Mouse (Mus musculus) midbrain, embryonic 10.5 days (tissue): ENCODE measurements at regions not wholly inside any gene's neighbourhood (a gene's known extent, or its start where the extent isn't known, plus 50 kb on each side); places are given as distances from the start of the nearest gene placed in this dataset.
A peak's percentile ranks its signal among the peaks of the same experiment; 100 is the strongest.

Experiments used
- DNase-seq: peaks from one replicate; pipeline ENCODE4 v3.0.0-alpha.2; 2017; ENCODE audit warnings: low spot score
- H3K27ac ChIP-seq: fragments of 300-500 bp; sonication (generic); replicated peaks from 2 replicates; pipeline ENCODE4 v1.5.1; 2016; ENCODE audit warnings: mild to moderate bottlenecking
- H3K27me3 ChIP-seq: fragments of 300-500 bp; sonication (generic); 2 replicates; pipeline ENCODE4 v1.6.1; 2016; ENCODE audit warnings: low read depth, mild to moderate bottlenecking; ENCODE audit not compliant: poor library complexity, severe bottlenecking
- H3K36me3 ChIP-seq: fragments of 300-500 bp; sonication (generic); 2 replicates; pipeline ENCODE4 v1.6.1; 2016; ENCODE audit warnings: mild to moderate bottlenecking, moderate library complexity
- H3K4me1 ChIP-seq: fragments of 300-500 bp; sonication (generic); 2 replicates; pipeline ENCODE4 v1.6.1; 2016
- H3K4me3 ChIP-seq: fragments of 300-500 bp; sonication (generic); 2 replicates; pipeline ENCODE4 v1.5.1; 2016; ENCODE audit warnings: mild to moderate bottlenecking, moderate library complexity
- H3K9me3 ChIP-seq: fragments of 300-500 bp; sonication (generic); replicated peaks from 2 replicates; pipeline ENCODE4 v1.6.1; 2016; ENCODE audit warnings: mild to moderate bottlenecking
- WGBS: fragments of 180-500 bp; shearing (Covaris S2); methylation state at CpG from one replicate; pipeline ENCODE4 v1.1.7; 2016; 5-methylcytosine and 5-hydroxymethylcytosine counted together

DNA sequence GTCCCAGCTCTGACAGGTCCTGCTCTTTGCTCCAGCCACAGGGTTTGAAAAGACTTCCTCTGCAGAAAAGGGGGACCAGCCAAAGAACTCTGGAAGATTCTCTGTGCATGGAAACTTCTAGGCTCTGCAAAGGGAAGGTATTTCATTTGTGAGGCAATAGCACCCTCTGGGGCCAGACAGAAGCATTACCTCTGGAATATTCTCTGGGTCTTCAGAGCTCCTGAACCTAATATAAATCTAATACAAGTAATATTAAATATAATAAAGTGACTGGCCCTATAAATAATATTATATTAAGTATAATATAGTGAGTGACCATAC, 109.4 kb upstream of the Gm14444 start:
- H3K9me3 ChIP-seq = no peaks in the 10 kb centered on the region
- peak; percentile 38 for DNase-seq
- no peak overlapping the region for H3K4me3 ChIP-seq
- H3K36me3 ChIP-seq = no peaks in the 10 kb centered on the region
- no peaks in the 10 kb centered on the region for H3K27me3 ChIP-seq
- H3K4me1 ChIP-seq = no peaks in the 10 kb centered on the region
- H3K27ac ChIP-seq = no peak overlapping the region; the same call in 1 of the 2 replicates

DNA sequence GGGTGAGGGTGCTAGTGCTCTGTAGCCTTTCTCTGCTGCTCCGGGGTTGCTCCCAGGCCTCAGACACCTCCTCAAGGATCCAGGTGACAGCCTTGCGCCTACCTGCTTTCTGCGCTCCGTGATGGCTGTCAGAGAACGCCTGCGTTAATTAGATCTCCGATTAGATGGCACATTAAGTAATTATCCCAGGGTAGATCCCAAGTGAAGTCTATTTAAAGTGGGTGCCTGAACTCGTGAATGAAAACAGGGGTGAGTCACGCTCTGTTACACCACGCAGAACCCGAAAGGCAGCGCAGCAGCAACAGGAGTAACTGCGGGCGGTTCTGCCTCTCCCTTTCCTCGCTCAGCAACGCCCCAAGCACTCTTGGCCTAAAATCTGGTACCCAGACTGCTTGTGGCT, 108.2 kb upstream of the Gm14444 start:
- Histone ChIP-seq H3K4me3 (no peak overlapping the region), H3K9me3 (no peaks in the 10 kb centered on the region), H3K27ac (no peak overlapping the region), H3K4me1 (0 out of 2 replicates have a peak, but pooled peaks cover 4% of the 10 kb centered on the region), H3K36me3 (no peaks in the 10 kb centered on the region), H3K27me3 (no peaks in the 10 kb centered on the region)
- no peak for DNase-seq
- WGBS = 87% methylated on average over 16 of the region's 16 CpGs

DNA sequence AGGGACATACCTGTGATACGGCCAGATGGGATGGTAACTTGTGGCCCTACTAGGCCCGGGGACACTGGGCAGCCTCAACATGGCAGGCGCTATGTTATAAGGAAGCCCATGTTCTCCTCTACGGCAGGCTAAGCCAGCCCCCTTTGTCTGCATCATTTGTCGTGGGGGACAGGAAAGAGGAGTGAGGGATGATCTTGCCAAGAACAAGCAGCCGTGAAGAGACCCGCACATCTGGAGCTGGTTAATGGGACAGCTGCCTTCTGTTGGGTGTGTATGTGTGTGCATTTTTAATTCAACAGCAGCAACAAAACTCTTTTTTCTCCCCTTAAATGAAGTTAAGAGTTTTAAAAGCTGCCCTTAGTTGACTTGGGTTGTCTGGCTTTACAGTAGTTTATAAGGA, 106.4 kb upstream of the Gm14444 start:
- WGBS = 84% methylated on average over 7 of the region's 7 CpGs
- Histone ChIP-seq H3K36me3 (no peaks in the 10 kb centered on the region), H3K9me3 (no peaks in the 10 kb centered on the region), H3K27ac (no peak overlapping the region), H3K4me1 (0 out of 2 replicates have a peak, but pooled peaks cover 4% of the 10 kb centered on the region), H3K27me3 (no peaks in the 10 kb centered on the region), H3K4me3 (no peak overlapping the region)
- no peak for DNase-seq

DNA sequence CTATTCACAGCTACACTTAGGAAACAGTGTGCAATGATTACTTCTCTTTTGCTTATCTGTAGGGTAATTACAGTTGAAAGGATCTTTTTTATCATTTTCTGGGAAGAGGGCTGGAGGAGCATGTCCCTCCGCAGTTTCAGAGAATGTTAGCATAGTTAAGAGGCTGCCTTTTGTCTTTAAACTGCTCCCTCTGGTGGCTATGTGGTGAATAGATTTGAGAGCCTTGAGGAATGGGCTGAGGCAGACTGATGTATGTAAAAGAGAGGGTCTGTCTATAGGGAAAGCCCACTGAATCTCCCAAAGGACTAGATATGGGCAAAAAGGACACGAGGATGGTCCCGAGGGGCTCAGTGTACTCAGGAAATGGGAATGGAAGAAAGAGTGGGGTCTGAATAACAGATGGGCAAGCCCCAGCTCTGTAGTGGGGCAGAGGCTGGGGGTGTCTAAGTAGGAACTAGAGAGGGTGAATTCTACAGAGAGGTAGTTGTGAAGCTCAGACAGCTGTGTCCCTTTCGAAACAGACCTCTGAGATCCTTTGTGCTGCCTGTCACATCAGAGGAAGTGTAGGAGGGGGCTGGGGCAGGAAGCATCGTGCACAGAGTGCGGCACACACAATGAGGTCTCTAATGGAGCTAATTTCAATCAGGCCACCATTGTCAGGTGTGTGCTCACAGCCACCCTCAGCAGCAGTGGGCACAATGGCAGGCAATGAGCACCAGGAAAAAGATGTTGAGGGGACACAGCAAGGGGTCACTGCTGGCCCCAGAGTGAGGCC, 104.0 kb upstream of the Gm14444 start:
- Histone ChIP-seq H3K4me3 (no peak overlapping the region), H3K27ac (peak overlapping the region; percentile 42; the same call in 1 of the 2 replicates)

DNA sequence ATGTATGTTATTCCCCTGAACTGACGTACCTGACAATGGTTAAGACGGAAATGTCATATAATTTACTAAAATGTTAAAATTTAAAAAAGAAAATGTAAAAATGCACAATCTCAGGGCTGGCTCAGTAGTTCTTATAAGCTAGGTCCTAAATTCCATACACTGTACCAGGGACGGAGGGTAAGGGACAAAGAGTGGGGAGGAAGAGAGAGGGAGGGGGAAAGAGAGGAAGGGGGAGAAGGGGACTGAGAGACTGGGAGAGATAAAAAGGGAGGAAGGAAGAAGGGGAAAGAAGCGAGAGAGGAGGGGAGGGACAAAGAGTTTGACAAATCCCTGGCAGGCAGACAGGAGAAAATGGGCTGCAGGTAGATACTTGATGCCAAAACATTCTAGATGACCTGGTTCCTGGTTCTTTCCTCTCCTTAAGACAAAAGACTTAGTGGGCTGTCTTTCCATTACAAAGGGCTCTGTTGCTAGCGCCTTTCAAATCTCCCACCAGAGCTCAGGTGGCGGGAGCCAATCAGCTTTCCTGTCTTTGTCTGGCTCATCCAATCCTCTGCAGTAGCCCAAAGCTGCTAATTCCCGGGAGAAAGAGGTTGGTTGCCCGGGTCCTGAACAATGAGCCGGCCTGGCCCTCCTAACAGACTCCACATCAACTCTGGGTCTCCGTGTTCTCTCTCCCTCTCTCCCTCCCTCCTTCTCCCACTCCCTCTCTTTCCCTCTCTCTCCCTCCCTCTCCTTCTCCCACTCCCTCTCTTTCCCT, 92.7 kb upstream of the Gm14444 start:
- Histone ChIP-seq H3K36me3 (no peaks in the 10 kb centered on the region), H3K9me3 (no peaks in the 10 kb centered on the region), H3K27me3 (no peaks in the 10 kb centered on the region), H3K4me3 (peak overlapping the region; percentile 41), H3K4me1 (peaks cover 40% of the 10 kb centered on the region), H3K27ac (peak overlapping the region; percentile 96)
- whole genome bisulfite sequencing = 12% methylated on average over 10 of the region's 10 CpGs
- peak; percentile 90 for DNase-seq

More for the DNA sequence above, 104.0 kb upstream of the Gm14444 start:
- 0 out of 2 replicates have a peak, but pooled peaks cover 4% of the 10 kb centered on the region for H3K4me1 ChIP-seq
- DNase-seq = peak; percentile 52
- no peaks in the 10 kb centered on the region for H3K27me3 ChIP-seq
- no peaks in the 10 kb centered on the region for H3K9me3 ChIP-seq
- 59% methylated on average over 6 of the region's 6 CpGs for WGBS
- no peaks in the 10 kb centered on the region for H3K36me3 ChIP-seq

DNA sequence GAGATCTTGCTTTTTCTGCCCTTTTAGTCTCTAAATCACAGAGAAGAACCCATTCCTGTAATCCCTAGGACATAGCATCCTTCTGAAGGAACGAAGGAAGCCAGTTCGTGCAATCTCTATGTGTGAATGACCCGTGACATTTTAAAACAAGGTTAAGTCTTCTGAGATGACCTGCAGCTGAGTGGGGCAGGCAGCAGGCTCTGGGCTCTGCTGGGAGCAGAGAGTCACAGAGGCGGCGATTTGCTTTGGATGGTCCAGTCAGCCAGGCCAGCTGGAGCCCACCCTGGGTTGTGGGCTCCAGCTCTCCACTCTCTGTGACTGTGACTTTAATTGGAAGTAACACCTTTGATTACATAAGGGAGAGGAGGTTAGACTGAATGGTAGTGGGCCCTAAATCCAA, 92.1 kb upstream of the Gm14444 start:
- no peaks in the 10 kb centered on the region for H3K27me3 ChIP-seq
- H3K27ac ChIP-seq = peak overlapping the region; percentile 96
- no peaks in the 10 kb centered on the region for H3K9me3 ChIP-seq
- H3K4me3 ChIP-seq = peak overlapping the region; percentile 41
- peak; percentile 68 for DNase-seq
- H3K4me1 ChIP-seq = peaks cover 40% of the 10 kb centered on the region
- WGBS = 7% methylated on average over 5 of the region's 5 CpGs
- no peaks in the 10 kb centered on the region for H3K36me3 ChIP-seq

DNA sequence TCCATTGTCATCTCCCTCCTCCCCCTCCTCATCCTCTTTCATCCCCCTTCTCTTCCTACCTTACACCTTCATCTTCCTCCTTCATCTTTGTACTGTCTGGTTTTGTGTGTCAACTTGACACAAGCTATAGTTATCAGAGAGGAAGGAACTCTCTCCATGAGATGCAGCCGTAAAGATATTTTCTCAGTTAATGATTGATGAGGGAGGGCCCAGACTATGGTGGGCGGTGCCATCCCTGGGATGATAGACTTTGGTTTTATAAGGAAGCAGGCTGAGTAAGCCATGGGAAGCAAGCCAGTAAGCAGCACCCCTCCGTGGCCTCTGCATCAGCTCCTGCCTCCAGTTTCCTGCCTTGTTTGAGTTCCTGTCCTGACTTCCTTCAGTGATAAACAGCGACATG, 87.8 kb upstream of the Gm14444 start:
- WGBS = 83% methylated on average over 4 of the region's 4 CpGs
- H3K4me3 ChIP-seq = no peak overlapping the region

DNA sequence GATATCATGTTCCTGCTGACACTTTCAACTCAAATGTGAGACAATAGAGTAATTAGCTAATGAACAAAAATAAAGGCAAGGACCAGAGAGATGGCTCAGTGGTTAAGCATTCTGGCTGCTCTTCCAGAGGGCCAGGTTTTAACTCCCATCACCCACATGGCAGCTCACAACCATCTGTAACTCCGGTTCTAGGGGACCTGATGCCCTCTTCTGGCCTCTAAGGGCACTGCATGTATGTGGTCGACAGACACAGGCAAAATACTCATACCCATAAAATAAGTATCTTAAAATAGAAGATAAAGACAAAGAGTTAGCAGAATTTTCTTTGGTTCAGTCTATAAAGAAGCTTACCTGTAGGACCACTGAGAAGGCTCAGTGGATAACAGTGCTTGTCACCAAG, 80.3 kb upstream of the Gm14444 start:
- Histone ChIP-seq H3K4me3 (no peak overlapping the region), H3K27ac (no peak overlapping the region), H3K27me3 (no peaks in the 10 kb centered on the region), H3K9me3 (no peaks in the 10 kb centered on the region), H3K36me3 (no peaks in the 10 kb centered on the region), H3K4me1 (peaks cover 8% of the 10 kb centered on the region)
- DNase-seq = no peak
- WGBS = 73% methylated on average over 2 of the region's 2 CpGs

More for the DNA sequence above, 87.8 kb upstream of the Gm14444 start:
- Histone ChIP-seq H3K27me3 (no peaks in the 10 kb centered on the region), H3K36me3 (no peaks in the 10 kb centered on the region), H3K27ac (no peak overlapping the region), H3K4me1 (peaks cover 32% of the 10 kb centered on the region), H3K9me3 (no peaks in the 10 kb centered on the region)
- DNase-seq = no peak

DNA sequence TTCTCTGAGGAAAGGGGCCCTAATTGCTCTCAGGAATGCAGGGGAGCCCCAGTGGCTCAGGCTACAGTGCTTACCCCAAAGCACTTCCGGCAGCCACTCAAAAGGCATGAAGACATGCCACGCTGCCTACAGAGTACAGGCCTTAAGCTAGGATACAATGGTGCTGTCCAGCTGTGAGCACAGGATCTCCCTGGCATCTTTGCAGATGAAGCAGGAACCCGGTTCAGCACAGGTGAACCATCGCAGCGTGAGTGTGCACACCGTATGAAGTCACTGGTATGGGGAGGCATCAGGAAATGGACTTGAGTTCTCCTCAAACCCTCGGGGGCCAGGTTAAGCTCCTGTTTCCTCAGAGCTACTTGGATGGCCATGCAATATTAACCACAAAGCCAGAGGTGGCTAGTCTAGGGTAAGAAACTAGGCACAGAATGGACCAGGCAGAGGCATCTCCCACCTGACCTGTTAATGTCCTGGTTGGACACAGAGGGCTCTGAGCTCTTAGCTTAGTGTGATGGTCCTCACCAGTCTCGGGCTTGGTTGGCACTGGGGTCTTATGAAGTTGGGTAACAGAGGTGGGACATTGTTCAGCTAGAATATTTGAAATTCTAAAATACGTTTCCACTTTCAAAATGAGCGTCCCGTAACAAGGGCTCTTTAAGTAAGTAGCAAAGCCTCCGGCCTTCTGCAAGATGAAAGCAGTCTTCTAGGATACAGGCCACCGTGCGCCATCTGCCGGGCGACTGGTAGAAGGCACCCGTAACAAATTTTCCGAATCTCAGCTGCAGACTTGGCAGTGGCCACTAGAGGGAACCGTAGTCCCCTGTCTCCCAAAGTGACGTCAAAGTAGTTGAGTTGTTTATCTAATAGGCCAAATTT, 77.7 kb upstream of the Gm14444 start:
- Histone ChIP-seq H3K4me3 (no peak overlapping the region), H3K27ac (peak overlapping the region; percentile 19; the same call in 1 of the 2 replicates), H3K27me3 (no peaks in the 10 kb centered on the region), H3K36me3 (no peaks in the 10 kb centered on the region), H3K9me3 (no peaks in the 10 kb centered on the region), H3K4me1 (peaks cover 8% of the 10 kb centered on the region)
- 37% methylated on average over 20 of the region's 20 CpGs for WGBS
- DNase-seq = peak; percentile 86

DNA sequence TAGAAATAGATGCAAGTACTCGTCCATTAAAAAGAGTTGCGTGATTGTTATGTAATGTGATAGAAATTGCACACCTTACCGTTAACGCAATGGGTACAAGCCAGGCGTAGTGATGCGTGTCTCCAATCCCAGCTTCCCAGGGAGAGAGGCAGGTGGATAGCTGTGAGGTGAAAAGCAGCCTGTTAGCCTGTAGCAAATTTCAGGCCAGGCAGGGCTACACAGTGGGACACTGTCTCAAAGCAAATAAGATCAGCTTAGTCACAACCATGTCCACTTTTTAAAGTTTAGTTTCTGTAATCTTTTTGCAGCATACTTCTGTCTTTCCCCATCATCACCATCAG, 77.1 kb upstream of the Gm14444 start:
- Histone ChIP-seq H3K4me1 (peaks cover 8% of the 10 kb centered on the region), H3K4me3 (no peak overlapping the region), H3K27ac (no peak overlapping the region), H3K9me3 (no peaks in the 10 kb centered on the region), H3K36me3 (no peaks in the 10 kb centered on the region), H3K27me3 (no peaks in the 10 kb centered on the region)
- WGBS = 17% methylated on average over 6 of the region's 6 CpGs
- no peak for DNase-seq

DNA sequence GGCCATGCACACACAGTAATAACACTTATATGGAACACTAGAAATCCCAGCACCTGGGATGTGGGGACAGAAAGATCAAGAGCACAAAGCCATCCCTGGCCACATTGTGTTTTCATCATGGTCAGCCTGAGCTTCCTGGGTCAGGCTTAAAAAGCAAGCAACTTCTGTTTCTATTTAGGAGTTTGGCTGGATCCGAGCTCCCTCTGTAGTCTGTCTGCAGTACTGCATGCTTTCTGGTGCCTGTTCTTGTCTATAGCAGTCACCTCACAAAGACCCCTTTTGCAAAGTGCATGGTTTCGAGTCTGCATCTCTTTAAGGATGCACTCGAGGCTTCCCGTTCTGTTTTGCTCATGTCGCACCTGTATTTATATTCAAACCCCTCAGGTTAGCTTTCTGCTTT, 73.4 kb upstream of the Gm14444 start:
- H3K4me3 ChIP-seq = no peak overlapping the region
- 34% methylated on average over 5 of the region's 5 CpGs for WGBS
- H3K4me1 ChIP-seq = peaks cover 8% of the 10 kb centered on the region
- H3K27me3 ChIP-seq = no peaks in the 10 kb centered on the region
- H3K27ac ChIP-seq = no peak overlapping the region
- no peaks in the 10 kb centered on the region for H3K9me3 ChIP-seq
- H3K36me3 ChIP-seq = no peaks in the 10 kb centered on the region
- DNase-seq = peak; percentile 54

DNA sequence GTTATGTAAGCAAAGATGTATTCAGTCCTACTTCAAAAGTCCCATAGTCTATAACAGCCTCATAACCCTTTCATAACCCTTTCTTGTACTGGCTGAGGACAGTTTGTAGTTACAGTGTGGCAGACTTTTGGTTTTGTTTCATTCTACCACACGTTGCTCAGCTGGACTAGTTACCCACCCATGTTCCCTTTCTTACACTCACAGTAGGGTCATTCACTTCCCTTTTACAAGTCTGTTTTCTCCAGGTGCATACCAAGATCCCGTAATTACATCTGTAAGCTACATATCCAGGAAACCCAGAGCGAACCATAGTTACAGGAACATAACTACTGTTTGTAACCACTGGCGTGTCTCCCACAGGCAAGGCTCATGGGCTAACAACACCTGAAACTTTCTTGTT, 72.1 kb upstream of the Gm14444 start:
- Histone ChIP-seq H3K4me3 (no peak overlapping the region), H3K27ac (no peak overlapping the region), H3K36me3 (no peaks in the 10 kb centered on the region), H3K9me3 (no peaks in the 10 kb centered on the region), H3K27me3 (no peaks in the 10 kb centered on the region), H3K4me1 (no peaks in the 10 kb centered on the region)
- 85% methylated on average over 4 of the region's 4 CpGs for WGBS
- DNase-seq = no peak
